ENCODE assay signal across 9 mouse cellular contexts in the genomic region with DNA sequence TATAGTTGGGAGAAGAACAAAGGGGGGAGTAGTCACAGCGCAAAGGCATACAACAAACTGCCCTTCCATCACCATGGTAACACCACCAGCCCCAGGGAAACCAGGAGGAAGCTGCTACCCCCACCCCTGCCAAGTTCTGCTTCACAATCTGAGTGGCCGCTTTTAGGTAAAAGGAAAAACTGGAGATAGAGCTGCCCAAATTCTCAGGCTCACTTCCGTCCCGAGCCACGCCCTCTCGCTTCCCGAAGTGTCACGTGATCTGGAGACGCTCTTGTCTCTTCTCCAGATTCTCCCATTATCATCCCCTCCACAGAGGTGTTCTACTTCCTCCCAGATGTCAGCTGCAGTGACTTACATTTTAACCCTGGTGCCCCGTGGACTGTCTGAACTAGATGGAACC.
DNase-seq lines count a peak whose midpoint lies in the region; ATAC-seq lines count a peak whose summit lies in the region.
"Had no signal": no experiment of that assay in that cellular context is flagged by ENCODE, and none has a peak within 500 bp of the region (broad histone marks: within the 10 kb centered on the region; RNA-seq: fewer than 3 reads in every experiment).

No protein-coding gene starts in this region.

- ATAC-seq in heart, embryonic 12.5 days (ENCODE audit: insufficient number of reproducible peaks, low FRiP score): no peak
- ATAC-seq in midbrain, embryonic 13.5 days: peak; percentile 62; the same call in 1 of the 2 replicates

- no peak overlapping the region for H3K9ac ChIP-seq in heart, embryonic 12.5 days
- no peak overlapping the region for H3K9ac ChIP-seq in midbrain, embryonic 13.5 days (replicated peaks)

- no peak overlapping the region for H3K4me3 ChIP-seq in heart, embryonic 12.5 days
- H3K4me3 ChIP-seq in midbrain, embryonic 13.5 days (replicated peaks): no peak overlapping the region

- no peaks in the 10 kb centered on the region for H3K27me3 ChIP-seq in heart, embryonic 12.5 days (replicated peaks)
- no peaks in the 10 kb centered on the region for H3K27me3 ChIP-seq in midbrain, embryonic 13.5 days

- H3K4me2 ChIP-seq in heart, embryonic 12.5 days: 0 out of 2 replicates have a peak overlapping the region, but pooled peaks have one; percentile 0
- H3K4me2 ChIP-seq in midbrain, embryonic 13.5 days (replicated peaks): no peak overlapping the region

- no peaks in the 10 kb centered on the region for H3K4me1 ChIP-seq in heart, embryonic 12.5 days (replicated peaks)
- H3K4me1 ChIP-seq in midbrain, embryonic 13.5 days (replicated peaks): peaks cover 20% of the 10 kb centered on the region

- no peak overlapping the region for H3K27ac ChIP-seq in heart, embryonic 12.5 days (ENCODE audit: poor library complexity, severe bottlenecking)
- H3K27ac ChIP-seq in midbrain, embryonic 13.5 days: peak overlapping the region; percentile 52

- no peaks in the 10 kb centered on the region for H3K36me3 ChIP-seq in heart, embryonic 12.5 days
- no peaks in the 10 kb centered on the region for H3K36me3 ChIP-seq in midbrain, embryonic 13.5 days
- H3K36me3 ChIP-seq: G1E had no signal

- WGBS in heart, embryonic 12.5 days: 52% methylated on average over 10 of the region's 10 CpGs
- WGBS in midbrain, embryonic 13.5 days: 70% methylated on average over 10 of the region's 10 CpGs

- no peak for DNase-seq in heart, adult 8-10 months (ENCODE audit: low spot score)
- DNase-seq in MEL-GATA-1-ER (ENCODE audit: extremely low read depth, low read depth): peak; percentile 61
- peak; percentile 21 for DNase-seq in heart, postnatal 4 days
- peak; percentile 56 for DNase-seq in thymus, postnatal 4 days
- DNase-seq in ovary, postnatal 36 days (ENCODE audit: low spot score): no peak
- no peak for DNase-seq in cerebellum, adult 18-20 months

- H3K9me3 ChIP-seq in heart, embryonic 12.5 days (replicated peaks): peaks cover 10% of the 10 kb centered on the region
- H3K9me3 ChIP-seq in midbrain, embryonic 13.5 days: no peaks in the 10 kb centered on the region

Comparison
In these comparisons a context has a peak if more than half of its experiments do, and no peak if none do; other contexts are left out.
1. DNase-seq: peak in MEL-GATA-1-ER (single experiment), heart, postnatal 4 days (single experiment) and thymus, postnatal 4 days (single experiment); none in heart, adult 8-10 months (single experiment), ovary, postnatal 36 days (single experiment) and cerebellum, adult 18-20 months (0 of 2).